9 mouse cellular contexts compared by ENCODE assay signal in the genomic region with DNA sequence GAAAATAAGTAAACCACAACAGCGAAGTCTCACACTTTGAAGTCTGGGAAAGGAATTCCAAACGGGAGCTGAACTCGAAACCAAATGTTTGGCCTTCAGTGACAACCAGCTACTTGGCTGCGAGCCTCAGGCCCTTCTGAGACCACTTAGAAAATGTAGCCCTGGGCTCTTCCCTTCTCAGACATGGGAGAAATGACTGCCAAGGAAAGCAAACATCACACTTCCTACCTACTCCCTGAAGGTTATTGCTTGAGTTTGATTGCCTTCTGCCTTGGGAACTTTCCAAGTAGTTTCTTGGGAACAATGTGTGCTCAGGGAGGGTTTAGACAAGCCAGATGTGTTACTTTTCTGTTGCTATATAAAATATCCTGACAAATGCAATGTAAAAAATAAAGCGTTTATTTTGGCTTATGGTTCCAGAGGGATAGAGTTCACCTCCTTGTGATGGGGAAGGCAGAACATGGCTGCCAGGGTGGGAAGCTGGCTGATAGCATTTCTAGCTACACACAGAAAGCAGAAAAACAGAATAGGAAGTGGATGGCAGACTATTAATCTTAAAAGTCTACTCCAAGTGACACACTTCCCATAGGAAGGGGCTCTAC.
A peak's percentile ranks its signal among the peaks of the same experiment; 100 is the strongest.
DNase-seq lines count a peak whose midpoint lies in the region; ATAC-seq and TF ChIP-seq lines count a peak whose summit lies in the region.
"Had no signal": no experiment of that assay in that cellular context is flagged by ENCODE, and none has a peak within 500 bp of the region (broad histone marks: within the 10 kb centered on the region; RNA-seq: fewer than 3 reads in every experiment).

No protein-coding gene starts in this region.

- H3K27me3 ChIP-seq in limb, embryonic 12.5 days: no peaks in the 10 kb centered on the region
- H3K27me3 ChIP-seq in limb, embryonic 10.5 days (ENCODE audit: low read depth, poor library complexity, severe bottlenecking): no peaks in the 10 kb centered on the region
- no peaks in the 10 kb centered on the region for H3K27me3 ChIP-seq in forebrain, postnatal 0 days (ENCODE audit: insufficient read depth, low read length)

- no peak overlapping the region for H3K9ac ChIP-seq in limb, embryonic 12.5 days (replicated peaks)
- no peak overlapping the region for H3K9ac ChIP-seq in forebrain, postnatal 0 days

- intact Hi-C loops in gastrocnemius, postnatal 36 days (cut with DNase I): no loop called here

- H3K27ac ChIP-seq in limb, embryonic 12.5 days: no peak overlapping the region
- H3K27ac ChIP-seq in limb, embryonic 10.5 days: no peak overlapping the region
- H3K27ac ChIP-seq in forebrain, postnatal 0 days (ENCODE audit: low read depth, low read length): no peak overlapping the region

- no peak for TF ChIP-seq CTCF in forebrain, postnatal 0 days (IDR thresholded peaks at IDR 0.05; ENCODE audit: low read depth)

- peak; percentile 52; the same call in 1 of the 2 replicates for ATAC-seq in limb, embryonic 12.5 days (ENCODE audit: insufficient number of reproducible peaks, insufficient read depth, low FRiP score, low TSS enrichment, low read depth)
- no peak for ATAC-seq in forebrain, postnatal 0 days

- no peak overlapping the region for H3K4me3 ChIP-seq in limb, embryonic 12.5 days (replicated peaks)
- no peak overlapping the region for H3K4me3 ChIP-seq in limb, embryonic 10.5 days
- no peak overlapping the region for H3K4me3 ChIP-seq in forebrain, postnatal 0 days (ENCODE audit: low read depth, low read length)

- no peaks in the 10 kb centered on the region for H3K36me3 ChIP-seq in limb, embryonic 12.5 days
- no peaks in the 10 kb centered on the region for H3K36me3 ChIP-seq in limb, embryonic 10.5 days
- H3K36me3 ChIP-seq in forebrain, postnatal 0 days (ENCODE audit: insufficient read depth): no peaks in the 10 kb centered on the region
- H3K36me3 ChIP-seq: G1E had no signal

- no peak for DNase-seq in limb, embryonic 10.5 days (ENCODE audit: low spot score)
- peak; percentile 23 to 46 for DNase-seq in gastrocnemius, postnatal 36 days
- peak; percentile 65 to 71 for DNase-seq in kidney, postnatal 4 days
- peak; percentile 78 for DNase-seq in skeletal muscle tissue, adult 2 months (ENCODE audit: low read depth, low spot score)
- DNase-seq in embryo, embryonic 10 days (ENCODE audit: low spot score): no peak
- no peak for DNase-seq in cerebellum, adult 11-12 months
- no peak for DNase-seq in forebrain, postnatal 0 days

- H3K4me2 ChIP-seq in limb, embryonic 12.5 days: no peak overlapping the region
- no peak overlapping the region for H3K4me2 ChIP-seq in forebrain, postnatal 0 days (ENCODE audit: low read depth)

- H3K4me1 ChIP-seq in limb, embryonic 12.5 days (replicated peaks): no peaks in the 10 kb centered on the region
- no peaks in the 10 kb centered on the region for H3K4me1 ChIP-seq in limb, embryonic 10.5 days
- H3K4me1 ChIP-seq in forebrain, postnatal 0 days (ENCODE audit: insufficient read depth): no peaks in the 10 kb centered on the region

- WGBS in limb, embryonic 12.5 days: 45% methylated on average over 5 of the region's 5 CpGs
- WGBS in limb, embryonic 10.5 days: 62% methylated on average over 5 of the region's 5 CpGs
- WGBS in forebrain, postnatal 0 days: 66% methylated on average over 5 of the region's 5 CpGs

- no peaks in the 10 kb centered on the region for H3K9me3 ChIP-seq in limb, embryonic 12.5 days
- no peaks in the 10 kb centered on the region for H3K9me3 ChIP-seq in limb, embryonic 10.5 days (replicated peaks)
- H3K9me3 ChIP-seq in forebrain, postnatal 0 days (ENCODE audit: low read length): no peaks in the 10 kb centered on the region
- H3K9me3 ChIP-seq: G1E had no signal

Comparison
In these comparisons a context has a peak if more than half of its experiments do, and no peak if none do; other contexts are left out.
1. DNase-seq: peak in gastrocnemius, postnatal 36 days (2 of 2), kidney, postnatal 4 days (2 of 2) and skeletal muscle tissue, adult 2 months (single experiment); none in limb, embryonic 10.5 days (single experiment), embryo, embryonic 10 days (single experiment), cerebellum, adult 11-12 months (single experiment) and forebrain, postnatal 0 days (single experiment).